Mouse (Mus musculus): Measurements from ENCODE around the gene Dysf. TPM values are rescaled to one million over a fixed set of nuclear protein-coding genes. Genes with fewer than 3 reads are reported as not detected.

Dysf gene
- polyA plus RNA-seq, 1 experiment: 20.7 TPM

DNA sequence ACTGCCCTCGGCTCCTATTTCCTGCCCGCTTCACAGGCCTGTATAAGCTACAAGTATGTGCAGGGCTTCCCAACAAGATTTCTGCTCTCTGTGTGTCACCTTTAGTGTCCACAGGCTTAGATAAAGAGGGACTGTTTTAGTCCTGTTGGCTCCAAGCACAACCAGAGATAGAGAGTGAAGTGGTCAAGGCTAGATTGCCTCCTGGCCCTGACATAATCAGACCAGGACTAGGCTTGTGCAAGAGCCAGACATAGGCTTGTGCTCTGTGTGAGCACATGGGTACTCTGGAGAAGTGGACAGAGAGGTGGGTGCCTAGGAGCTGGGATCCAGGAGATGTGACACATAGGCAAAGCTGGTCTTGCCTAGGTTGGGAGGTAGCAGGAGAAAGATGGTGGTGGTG, 146.1 kb downstream of the Dysf start:
- Histone ChIP-seq H3K36me3 (ENCODE audit: control insufficient read depth, insufficient read depth, low read length) (no peaks in the 10 kb centered on the region), H3K4me1 (ENCODE audit: control insufficient read depth, insufficient read depth, low read length) (no peaks in the 10 kb centered on the region), H3K27me3 (replicated peaks; ENCODE audit: control insufficient read depth, insufficient read depth, low read length) (no peaks in the 10 kb centered on the region), H3K4me3 (ENCODE audit: insufficient read depth, low read depth, low read length) (no peak overlapping the region), H3K27ac (ENCODE audit: insufficient read depth, low read depth, low read length) (no peak overlapping the region)
- 98% methylated on average over 2 of the region's 2 CpGs for WGBS
- TF ChIP-seq CTCF (conservative IDR thresholded peaks at IDR 0.05; ENCODE audit: insufficient read depth, insufficient read length, low read depth, low read length) (no peak), POLR2A (IDR thresholded peaks at IDR 0.05; ENCODE audit: low read depth, low read length) (no peak)
- no peak for DNase-seq

GRCm38 (mm10) chr6:84155765-84156164, 147.4 kb downstream of the Dysf start:
- Histone ChIP-seq H3K27ac (ENCODE audit: insufficient read depth, low read depth, low read length) (no peak overlapping the region), H3K36me3 (ENCODE audit: control insufficient read depth, insufficient read depth, low read length) (no peaks in the 10 kb centered on the region), H3K27me3 (replicated peaks; ENCODE audit: control insufficient read depth, insufficient read depth, low read length) (no peaks in the 10 kb centered on the region), H3K4me1 (ENCODE audit: control insufficient read depth, insufficient read depth, low read length) (no peaks in the 10 kb centered on the region), H3K4me3 (ENCODE audit: insufficient read depth, low read depth, low read length) (no peak overlapping the region)
- 61% methylated on average over 3 of the region's 3 CpGs for WGBS
- DNase-seq: no peak
- TF ChIP-seq POLR2A (IDR thresholded peaks at IDR 0.05; ENCODE audit: low read depth, low read length) (no peak), CTCF (conservative IDR thresholded peaks at IDR 0.05; ENCODE audit: insufficient read depth, insufficient read length, low read depth, low read length) (no peak)

DNA sequence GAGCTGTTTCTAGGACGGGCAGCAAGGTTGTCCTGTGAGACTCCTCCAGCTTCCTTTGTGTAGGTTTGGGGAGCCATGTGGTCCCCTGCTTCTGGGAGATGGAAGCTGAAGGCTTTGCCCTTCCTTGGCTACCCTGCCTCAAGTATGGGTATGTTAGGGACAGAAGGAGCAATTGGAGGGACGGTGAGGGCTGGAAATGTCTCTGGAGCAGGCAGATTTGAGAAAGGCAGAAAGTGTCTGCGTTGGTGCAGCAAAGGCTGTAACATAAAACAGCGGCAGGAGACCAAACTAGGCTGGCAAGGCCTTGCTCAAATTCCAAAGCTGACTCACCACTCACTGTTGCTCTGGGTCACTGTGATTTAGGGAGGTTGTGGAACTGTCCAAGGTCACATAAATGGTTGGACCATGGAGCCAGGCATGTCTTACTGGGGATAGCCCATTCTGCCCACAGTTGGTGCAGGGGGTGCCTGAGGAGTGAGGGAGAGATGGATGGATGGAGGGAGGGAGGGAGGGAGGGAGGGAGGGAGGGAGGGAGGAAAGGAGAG, 148.2 kb downstream of the Dysf start:
- Histone ChIP-seq H3K27me3 (replicated peaks; ENCODE audit: control insufficient read depth, insufficient read depth, low read length) (no peaks in the 10 kb centered on the region), H3K27ac (ENCODE audit: insufficient read depth, low read depth, low read length) (no peak overlapping the region), H3K4me1 (ENCODE audit: control insufficient read depth, insufficient read depth, low read length) (no peaks in the 10 kb centered on the region), H3K4me3 (ENCODE audit: insufficient read depth, low read depth, low read length) (no peak overlapping the region), H3K36me3 (ENCODE audit: control insufficient read depth, insufficient read depth, low read length) (no peaks in the 10 kb centered on the region)
- WGBS: 74% methylated on average over 4 of the region's 4 CpGs
- no peak for DNase-seq
- TF ChIP-seq CTCF (conservative IDR thresholded peaks at IDR 0.05; ENCODE audit: insufficient read depth, insufficient read length, low read depth, low read length) (no peak), POLR2A (IDR thresholded peaks at IDR 0.05; ENCODE audit: low read depth, low read length) (no peak)

- TF ChIP-seq POLR2A (IDR thresholded peaks at IDR 0.05; ENCODE audit: low read depth, low read length) (no peak), CTCF (conservative IDR thresholded peaks at IDR 0.05; ENCODE audit: insufficient read depth, insufficient read length, low read depth, low read length) (no peak)
- 97% methylated on average over 4 of the region's 4 CpGs for WGBS
- Histone ChIP-seq H3K36me3 (ENCODE audit: control insufficient read depth, insufficient read depth, low read length) (no peaks in the 10 kb centered on the region), H3K4me1 (ENCODE audit: control insufficient read depth, insufficient read depth, low read length) (no peaks in the 10 kb centered on the region), H3K27ac (ENCODE audit: insufficient read depth, low read depth, low read length) (no peak overlapping the region), H3K27me3 (replicated peaks; ENCODE audit: control insufficient read depth, insufficient read depth, low read length) (no peaks in the 10 kb centered on the region), H3K4me3 (ENCODE audit: insufficient read depth, low read depth, low read length) (no peak overlapping the region)
- DNase-seq: no peak
Measured at GRCm38 (mm10) chr6:84159046-84159445, 150.7 kb downstream of the Dysf start.

DNA sequence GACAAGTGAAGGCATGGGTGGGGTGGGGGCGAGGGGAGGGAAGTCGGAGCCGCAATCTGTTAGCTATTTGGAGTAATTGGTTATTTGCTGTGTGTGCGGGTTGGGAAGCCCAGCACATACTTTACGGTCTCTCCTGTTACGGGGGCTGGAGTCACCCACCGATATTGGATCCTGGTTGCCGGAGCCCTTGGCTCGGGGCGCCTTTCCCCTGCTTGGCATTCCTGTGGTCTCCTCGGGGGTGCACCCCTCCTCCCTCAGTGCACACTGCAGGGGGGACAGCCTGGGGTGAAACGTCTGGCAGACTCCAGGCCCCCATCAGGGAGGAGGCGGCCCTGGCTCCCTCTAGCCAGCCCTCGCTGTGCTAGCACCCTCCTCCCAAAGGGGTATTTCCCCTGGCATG, 159.2 kb downstream of the Dysf start:
- DNase-seq: no peak
- no peak for TF ChIP-seq POLR2A (IDR thresholded peaks at IDR 0.05; ENCODE audit: low read depth, low read length)
- Histone ChIP-seq H3K27ac (ENCODE audit: insufficient read depth, low read depth, low read length) (no peak overlapping the region), H3K4me3 (ENCODE audit: insufficient read depth, low read depth, low read length) (no peak overlapping the region), H3K4me1 (ENCODE audit: control insufficient read depth, insufficient read depth, low read length) (no peaks in the 10 kb centered on the region), H3K36me3 (ENCODE audit: control insufficient read depth, insufficient read depth, low read length) (no peaks in the 10 kb centered on the region), H3K27me3 (replicated peaks; ENCODE audit: control insufficient read depth, insufficient read depth, low read length) (no peaks in the 10 kb centered on the region)
- 75% methylated on average over 14 of the region's 14 CpGs for whole genome bisulfite sequencing

GRCm38 (mm10) chr6:84168571-84168970, 160.2 kb downstream of the Dysf start:
- 90% methylated on average over 1 of the region's 1 CpGs for WGBS
- no peaks in the 10 kb centered on the region for H3K27me3 ChIP-seq (replicated peaks; ENCODE audit: control insufficient read depth, insufficient read depth, low read length)
- H3K27ac ChIP-seq (ENCODE audit: insufficient read depth, low read depth, low read length): no peak overlapping the region
- TF ChIP-seq POLR2A (IDR thresholded peaks at IDR 0.05; ENCODE audit: low read depth, low read length) (no peak), CTCF (conservative IDR thresholded peaks at IDR 0.05; ENCODE audit: insufficient read depth, insufficient read length, low read depth, low read length) (no peak)
- H3K36me3 ChIP-seq (ENCODE audit: control insufficient read depth, insufficient read depth, low read length): no peaks in the 10 kb centered on the region
- no peak for DNase-seq
- no peaks in the 10 kb centered on the region for H3K4me1 ChIP-seq (ENCODE audit: control insufficient read depth, insufficient read depth, low read length)
- H3K4me3 ChIP-seq (ENCODE audit: insufficient read depth, low read depth, low read length): no peak overlapping the region

GRCm38 (mm10) chr6:84173626-84174025, 165.2 kb downstream of the Dysf start:
- TF ChIP-seq POLR2A (IDR thresholded peaks at IDR 0.05; ENCODE audit: low read depth, low read length) (no peak), CTCF (conservative IDR thresholded peaks at IDR 0.05; ENCODE audit: insufficient read depth, insufficient read length, low read depth, low read length) (no peak)
- no peaks in the 10 kb centered on the region for H3K36me3 ChIP-seq (ENCODE audit: control insufficient read depth, insufficient read depth, low read length)
- no peak for DNase-seq
- H3K27ac ChIP-seq (ENCODE audit: insufficient read depth, low read depth, low read length): no peak overlapping the region
- H3K4me1 ChIP-seq (ENCODE audit: control insufficient read depth, insufficient read depth, low read length): no peaks in the 10 kb centered on the region
- 92% methylated on average over 6 of the region's 6 CpGs for WGBS
- H3K4me3 ChIP-seq (ENCODE audit: insufficient read depth, low read depth, low read length): no peak overlapping the region
- no peaks in the 10 kb centered on the region for H3K27me3 ChIP-seq (replicated peaks; ENCODE audit: control insufficient read depth, insufficient read depth, low read length)

Measured in kidney, adult 2 months (tissue).